Mouse (Mus musculus): ENCODE results near the gene Fgfr2.
"Not testable (repeated sequence)": the region's sequence is repeated elsewhere in the genome, so short reads cannot be mapped to it uniquely, and the experiment has no call there.

Gene Fgfr2

DNA sequence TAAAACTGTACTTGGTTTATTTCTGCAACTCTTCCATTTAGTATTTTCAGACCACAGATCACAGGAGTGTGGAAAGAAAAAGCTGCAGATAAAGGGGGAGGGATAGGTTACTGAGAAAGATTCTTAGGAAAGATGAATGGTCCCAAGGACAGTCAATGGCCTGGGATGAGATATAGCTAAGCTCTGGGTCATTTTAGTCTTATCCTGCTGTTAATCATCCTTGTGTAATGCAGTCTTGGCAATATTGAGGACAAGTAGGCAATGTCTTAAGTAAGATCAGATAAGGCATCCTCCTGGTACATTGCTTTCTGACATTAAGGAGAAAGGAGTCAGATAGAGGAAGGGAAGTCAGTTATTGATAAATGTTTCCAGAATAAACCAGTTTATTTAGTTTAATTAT is 1705.5 kb downstream of the Fgfr2 start:
- DNase-seq (ENCODE audit: low spot score): no peak

DNA sequence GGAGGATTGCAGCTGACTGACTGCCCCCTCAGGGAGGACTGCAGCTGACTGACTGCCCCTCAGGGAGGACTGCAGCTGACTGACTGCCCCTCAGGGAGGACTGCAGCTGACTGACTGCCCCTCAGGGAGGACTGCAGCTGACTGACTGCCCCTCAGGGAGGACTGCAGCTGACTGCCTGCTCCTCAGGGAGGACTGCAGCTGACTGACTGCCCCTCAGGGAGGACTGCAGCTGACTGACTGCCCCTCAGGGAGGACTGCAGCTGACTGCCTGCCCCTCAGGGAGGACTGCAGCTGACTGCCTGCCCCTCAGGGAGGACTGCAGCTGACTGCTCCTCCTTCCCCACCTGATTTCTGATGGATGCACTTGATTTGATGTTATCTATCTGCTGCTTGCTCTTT is 1706.4 kb downstream of the Fgfr2 start:
- not testable (repeated sequence) for DNase-seq (ENCODE audit: low spot score)

DNA sequence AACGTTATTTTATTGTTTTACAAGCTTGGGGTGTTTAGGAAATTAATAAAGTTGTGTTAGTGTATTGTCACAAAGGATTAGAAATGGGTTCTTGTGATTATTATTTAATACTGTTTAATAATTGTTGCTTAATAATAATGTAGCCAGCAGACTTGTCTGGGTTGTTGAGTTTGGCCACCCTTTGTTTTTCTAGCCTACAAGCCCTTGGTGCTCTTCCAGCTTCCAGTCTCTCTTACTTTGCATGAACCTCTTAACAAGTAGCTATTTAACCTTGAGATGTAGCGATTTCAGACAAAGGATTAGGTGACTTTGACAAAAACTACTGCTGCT is 1711.2 kb downstream of the Fgfr2 start:
- no peak for DNase-seq (ENCODE audit: low spot score)

DNA sequence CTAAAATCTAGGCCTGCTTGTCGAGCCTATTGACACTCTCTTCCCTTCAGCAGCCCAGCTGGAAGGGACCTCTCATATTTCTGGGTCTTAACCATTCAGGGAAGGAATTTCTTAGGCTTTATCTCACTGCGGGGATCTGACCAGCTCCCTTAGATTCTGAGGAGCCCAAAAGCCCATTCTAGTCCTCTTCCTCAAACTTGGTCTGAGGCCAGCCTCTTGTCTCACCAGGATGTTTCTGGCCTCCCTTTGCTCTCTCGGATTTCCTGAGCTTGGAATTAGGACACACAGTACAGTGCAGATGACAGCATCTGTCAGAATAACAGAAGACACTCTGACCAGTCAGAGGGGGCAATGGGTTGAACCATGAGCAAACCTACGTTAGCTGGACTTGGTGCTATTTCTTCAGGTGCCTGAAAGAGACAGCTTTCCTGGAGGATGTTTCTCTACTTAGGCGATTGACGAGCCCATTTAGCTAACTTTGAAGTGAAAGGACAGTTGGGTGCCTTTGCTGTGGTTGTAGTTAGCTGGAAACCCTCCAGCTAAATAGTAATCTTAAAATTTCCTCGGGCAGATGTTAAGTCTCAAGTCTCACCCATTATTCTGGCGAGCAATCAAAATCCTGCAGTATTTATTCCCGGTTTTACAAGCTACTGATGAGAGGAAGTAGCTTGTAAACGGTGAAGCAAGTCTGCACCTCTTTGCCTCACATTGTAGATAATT is 1711.8 kb downstream of the Fgfr2 start:
- DNase-seq (ENCODE audit: low spot score): no peak

DNA sequence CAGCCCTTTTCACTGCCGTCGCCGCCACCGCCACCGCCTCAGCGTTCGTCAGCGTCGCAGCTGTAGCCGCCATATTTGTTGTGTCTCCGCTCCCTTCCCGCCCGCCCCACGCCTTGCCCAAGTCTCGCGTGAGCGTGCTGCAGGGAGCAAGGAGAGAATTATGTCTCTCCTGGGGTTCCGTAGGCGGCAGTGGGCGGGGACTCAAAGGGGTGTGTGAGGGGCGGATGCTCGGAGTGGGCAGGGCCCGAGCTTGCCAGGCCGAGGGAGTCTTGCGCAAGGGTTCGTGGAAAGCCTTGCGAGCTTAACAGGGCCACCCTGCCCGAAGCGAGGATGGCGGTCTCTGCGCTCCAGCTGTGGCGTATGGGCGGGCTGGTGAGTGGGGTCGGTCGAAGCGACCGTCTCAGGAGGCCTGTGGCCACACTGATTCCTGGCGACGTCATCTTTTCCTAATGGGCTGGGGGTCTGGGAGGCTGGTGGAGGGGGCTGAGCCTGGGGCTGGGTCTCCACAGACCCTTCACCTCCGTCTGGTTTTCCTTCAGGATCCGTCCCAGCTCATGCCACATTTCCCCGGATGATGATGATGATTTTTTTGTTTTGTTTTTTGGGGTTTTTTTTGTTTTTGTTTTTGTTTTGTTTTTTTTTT is 1712.6 kb downstream of the Fgfr2 start, which contains the start of the genes Ikzf5 and Acadsb:
TSS of gene Ikzf5 (minus strand) at position 106 of the 643 bp plus-strand sequence.
TSS of gene Acadsb (plus strand) at position 186 of the 643 bp plus-strand sequence.
- DNase-seq (ENCODE audit: low spot score): peak; percentile 99

DNA sequence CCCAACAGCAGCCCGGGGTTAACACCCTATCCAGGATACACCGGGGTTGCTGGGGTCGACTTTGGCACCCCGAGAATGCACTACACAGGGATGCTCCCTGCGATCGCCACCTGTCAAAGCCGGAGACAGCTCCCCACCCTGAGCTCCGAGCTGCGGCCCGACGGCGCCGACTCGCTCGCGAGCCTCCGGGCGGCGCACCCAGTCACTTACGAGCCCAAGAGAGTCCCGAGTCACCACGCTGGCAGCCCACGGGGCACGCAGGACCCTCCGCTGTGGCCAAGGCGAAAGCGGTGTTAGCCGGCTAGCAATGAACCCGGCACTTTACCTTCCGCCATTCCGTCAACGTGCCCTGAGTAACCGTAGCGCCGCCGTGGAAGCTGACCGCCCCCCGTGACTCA is 1713.2 kb downstream of the Fgfr2 start:
- DNase-seq (ENCODE audit: low spot score): no peak

DNA sequence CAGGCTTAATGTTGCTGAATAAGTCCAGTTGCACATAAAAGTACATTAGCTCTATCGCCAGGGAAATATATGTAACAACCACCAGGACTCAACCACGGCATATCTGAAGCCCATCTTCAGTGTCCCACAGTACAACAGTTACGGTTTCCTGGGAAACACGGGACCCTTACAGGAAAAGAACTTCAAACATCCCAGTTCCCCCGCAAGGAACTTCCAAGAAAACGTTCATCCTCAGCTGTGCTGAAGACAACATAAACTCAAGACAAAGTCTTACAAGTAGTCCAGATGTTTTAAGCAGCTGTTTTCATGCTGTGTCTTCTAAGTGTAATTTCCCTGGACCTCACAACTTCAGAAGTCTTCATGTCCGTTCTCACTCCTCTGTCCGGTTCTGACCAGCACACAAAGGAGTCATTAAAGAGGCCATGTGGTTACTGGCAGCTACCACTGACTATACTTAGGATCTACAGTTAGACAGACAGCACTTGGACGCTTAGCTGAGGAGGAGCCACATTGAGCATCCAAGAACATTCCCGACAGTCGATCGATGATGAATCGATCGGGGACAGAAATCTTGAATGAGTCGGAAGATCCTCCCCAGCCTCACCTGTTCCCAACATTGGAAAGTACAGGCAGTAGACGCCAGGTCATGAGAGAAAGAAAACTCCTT is 1713.7 kb downstream of the Fgfr2 start:
- DNase-seq (ENCODE audit: low spot score): no peak

DNA sequence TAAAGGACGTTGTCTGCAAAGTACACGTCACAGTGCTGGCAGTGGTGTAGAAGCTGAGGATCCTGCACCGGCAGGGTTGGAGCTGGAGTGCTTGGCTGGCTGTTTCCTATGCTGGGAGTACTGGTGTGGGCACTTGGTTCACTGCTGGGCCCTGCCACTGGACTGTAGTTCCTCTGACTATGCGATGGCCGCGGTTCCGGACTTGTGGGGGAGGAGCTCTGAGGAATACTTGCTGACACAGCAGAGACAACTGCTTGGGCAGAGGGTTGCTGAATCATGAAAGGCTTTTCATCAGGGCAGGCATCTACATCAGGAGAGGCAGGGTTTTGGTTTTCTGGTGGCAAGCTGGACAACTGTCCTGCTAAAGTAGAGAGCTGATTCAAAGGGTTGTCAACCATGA is 1731.4 kb downstream of the Fgfr2 start:
- not testable (repeated sequence) for DNase-seq (ENCODE audit: low spot score)

DNA sequence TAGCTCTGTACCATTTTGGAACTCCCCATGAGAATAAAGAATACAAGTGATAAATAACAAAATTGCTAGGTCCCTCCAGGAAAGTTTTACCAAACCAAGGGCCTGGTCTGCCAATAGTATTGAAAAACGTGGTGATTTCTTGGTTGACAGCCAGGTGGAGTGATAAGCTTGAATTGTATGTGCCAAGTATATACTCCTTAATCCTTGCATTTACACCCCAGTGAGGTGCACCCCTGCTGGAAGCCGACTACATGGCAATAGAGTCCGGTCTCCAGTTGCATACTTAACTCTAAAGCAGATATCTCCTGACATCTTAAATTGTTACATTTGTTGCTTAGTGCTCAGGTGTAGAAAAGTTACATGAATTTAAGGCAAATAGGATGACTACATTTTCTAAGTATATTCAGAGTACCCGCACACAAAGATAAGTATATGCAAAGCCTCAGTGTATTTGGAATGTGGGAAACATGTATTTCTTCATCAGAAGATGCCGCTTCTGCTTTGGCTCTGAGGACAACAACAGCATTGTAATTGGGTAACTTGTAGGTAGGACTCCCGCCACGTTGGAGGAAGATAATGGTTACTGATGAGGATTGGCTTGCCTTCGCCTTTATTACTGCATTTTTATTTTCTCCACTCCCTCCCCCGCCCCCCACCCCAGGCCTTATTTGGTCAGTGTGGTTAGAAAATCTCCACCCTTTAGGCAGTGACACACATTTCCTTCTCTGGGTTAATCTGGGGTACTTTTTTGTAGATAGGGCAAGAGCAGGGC is 1751.1 kb downstream of the Fgfr2 start:
- DNase-seq (ENCODE audit: low spot score): no peak

DNA sequence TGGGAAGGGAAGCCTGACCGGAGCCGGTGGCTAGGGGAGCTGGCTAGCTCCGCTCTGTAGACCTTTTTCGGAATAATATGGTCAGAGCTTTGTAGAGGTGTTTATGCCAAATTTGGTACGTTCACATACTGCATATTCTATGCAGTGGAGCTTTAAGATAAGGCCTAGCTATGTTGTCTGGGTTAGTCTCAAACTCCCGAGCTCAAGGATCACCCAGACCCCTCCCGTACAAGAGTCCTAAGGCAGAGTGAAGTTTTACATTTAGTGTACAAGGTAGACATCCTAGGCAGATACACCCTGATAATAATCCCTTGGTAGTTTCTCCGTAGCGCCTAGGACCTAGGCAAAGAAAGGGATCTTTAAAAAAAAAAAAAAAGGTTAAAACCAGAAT is 1751.7 kb downstream of the Fgfr2 start:
- no peak for DNase-seq (ENCODE audit: low spot score)

DNA sequence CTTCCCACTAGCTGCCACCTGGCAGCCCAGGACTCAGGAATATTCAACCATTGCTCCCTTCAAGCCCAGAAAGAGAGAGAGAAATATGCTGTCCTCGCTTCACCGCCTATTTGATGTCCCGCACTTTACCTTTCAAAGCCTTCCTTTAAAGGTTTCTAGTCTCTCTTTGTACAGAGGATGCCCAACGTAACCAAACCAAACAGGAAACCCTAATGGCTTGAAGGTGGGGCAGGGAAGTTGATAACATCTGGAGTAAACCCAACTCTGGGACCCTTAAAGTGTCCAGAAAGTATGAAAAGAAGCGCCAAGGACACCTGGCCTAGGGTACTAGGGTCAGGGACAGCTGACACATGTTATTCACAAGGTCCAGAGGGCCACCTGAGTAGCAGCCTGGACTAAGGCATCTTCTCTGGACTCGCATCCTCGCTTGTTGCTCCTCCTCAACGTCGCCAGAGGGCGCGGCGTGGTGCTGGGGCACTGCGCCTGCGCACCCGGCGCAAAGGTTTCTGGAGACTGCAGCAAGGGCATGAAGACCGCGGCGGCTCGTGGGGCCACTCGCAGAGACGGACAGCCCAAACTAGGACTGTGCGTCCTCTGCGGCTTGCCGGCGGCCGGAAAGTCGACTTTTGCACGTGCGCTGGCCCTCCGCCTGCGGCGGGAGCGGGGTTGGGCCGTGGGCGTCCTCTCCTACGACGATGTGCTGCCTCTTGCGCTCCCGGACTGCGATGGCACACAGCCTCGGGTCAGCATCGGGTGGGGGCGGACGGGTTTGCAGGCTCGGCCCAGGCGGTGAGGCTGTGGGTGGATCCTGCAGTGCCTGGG is 1752.3 kb downstream of the Fgfr2 start, which contains the start of gene Pstk:
TSS of gene Pstk (plus strand) at position 494 of the 822 bp plus-strand sequence.
- peak; percentile 90 for DNase-seq (ENCODE audit: low spot score)

DNA sequence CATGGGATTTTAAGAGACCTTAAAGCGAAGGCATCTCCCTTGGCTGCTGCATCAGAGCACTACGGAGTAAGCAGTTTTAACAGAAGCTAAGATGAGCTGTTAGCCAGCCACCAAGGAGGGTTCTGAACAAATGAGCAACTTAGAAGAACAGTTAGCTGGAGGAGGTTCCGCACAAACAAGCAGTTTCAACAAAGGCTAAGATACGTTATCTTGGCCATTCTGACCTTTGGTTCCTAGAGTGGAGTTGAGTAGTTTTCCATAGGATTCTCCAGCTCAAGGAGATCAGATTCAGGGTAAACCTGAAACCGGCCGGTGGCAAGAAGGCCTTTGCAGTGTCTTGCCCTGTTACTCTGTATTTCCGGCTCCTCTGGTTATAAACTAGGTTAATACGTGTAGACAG is 1759.0 kb downstream of the Fgfr2 start:
- DNase-seq (ENCODE audit: low spot score): no peak

DNA sequence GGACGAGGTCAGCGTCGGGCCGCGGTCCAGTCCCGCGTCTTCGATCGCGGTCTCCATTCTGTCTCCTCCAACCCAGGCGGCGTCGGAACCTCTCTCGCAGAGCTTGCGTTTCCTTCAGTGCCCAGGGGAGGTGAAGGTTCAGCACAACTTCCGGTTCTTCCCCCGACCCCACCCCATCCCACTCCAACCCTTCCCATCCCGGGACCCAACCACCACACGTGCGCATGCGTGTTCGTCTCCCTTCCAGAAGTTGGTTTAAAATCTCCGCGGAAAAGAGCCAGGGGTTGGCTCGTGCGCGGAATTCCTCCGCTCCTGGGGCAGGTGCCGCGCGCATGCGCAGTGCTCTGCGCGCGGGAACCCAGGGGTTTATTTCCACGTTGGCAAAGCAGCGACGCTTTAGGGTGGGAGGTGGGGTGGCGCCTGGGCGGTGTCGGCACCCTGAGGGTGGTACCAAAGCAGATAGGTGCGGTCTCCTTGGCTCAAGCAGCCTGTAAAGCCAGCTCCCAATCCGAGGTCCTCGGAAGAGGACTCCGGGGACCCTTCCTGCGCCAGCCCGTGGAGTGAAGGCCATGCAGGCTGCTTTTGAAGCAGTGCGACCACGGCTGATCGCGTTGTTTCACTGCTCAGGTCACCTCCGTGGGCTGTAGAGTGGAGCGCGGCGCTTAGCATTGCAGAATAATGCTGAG is 1760.4 kb downstream of the Fgfr2 start, which contains the start of gene 2310057M21Rik:
TSS of gene 2310057M21Rik (minus strand) at position 145 of the 686 bp plus-strand sequence.
- DNase-seq (ENCODE audit: low spot score): peak; percentile 95

DNA sequence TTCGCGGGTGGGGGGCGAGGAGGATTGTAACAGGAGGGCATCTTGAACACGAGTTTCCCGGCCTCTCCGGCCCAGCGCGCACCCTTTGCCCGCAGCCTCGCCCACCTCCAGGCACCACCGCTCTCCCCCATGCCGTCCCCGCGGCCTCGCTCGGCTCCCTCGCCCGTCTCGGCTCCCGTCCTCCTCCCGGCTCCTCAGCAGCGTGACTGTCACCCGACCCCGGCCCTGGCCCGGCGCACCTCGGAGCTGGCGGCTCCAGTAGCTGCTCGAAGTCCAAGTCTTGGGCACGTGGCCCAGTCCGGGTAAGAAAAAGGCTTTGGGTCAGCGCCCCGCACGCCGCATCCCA is 1760.9 kb downstream of the Fgfr2 start:
- no peak for DNase-seq (ENCODE audit: low spot score)

DNA sequence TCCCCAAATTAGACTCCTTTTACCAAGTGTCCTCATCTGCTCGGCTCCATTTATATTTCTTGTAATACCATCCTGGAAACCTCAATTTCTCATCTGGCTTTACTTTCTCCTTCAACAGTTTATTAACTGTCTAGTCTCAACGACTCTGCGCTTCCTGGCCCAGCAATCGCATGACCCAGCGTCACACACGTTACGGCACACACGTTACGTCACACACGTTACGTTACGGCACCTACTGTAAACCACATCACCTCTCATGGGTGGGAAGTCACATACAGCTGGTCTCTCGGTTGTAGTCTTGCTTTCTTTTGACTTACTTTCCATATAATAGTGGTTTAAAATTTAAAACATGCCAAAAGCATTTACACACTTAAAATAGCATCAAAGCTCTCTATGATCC is 1767.0 kb downstream of the Fgfr2 start:
- no peak for DNase-seq (ENCODE audit: low spot score)

DNA sequence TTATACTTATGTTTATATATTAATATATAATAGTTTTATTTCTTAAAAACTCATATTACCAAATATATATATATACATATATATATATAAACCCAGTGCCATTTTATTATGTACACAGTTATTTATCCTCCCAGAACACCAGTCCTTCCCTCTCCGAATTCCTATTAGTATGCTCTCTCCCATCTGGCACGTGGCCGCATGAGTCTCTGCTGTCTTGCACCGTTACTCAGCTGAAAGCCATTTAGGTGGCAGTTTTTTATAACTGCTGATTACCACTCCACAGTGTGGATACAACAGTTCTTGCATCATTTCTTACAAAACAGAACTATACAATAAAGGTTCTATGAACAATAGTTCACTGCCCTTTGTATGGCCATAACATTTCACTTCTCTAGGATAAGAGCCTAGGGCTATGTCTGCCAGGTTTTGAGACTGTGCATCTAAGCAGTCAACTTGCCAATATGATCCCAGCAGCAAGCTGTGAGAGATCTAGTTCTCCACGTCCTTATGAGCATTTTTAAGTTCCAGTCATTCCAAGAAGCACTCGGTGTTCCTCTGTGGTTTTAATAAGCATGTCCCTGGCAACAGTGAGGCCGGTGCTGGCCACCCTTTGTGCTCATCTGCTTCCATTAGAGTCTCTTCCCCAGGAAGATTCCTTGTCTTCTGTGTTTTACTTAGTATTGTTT is 1777.2 kb downstream of the Fgfr2 start:
- no peak for DNase-seq (ENCODE audit: low spot score)

DNA sequence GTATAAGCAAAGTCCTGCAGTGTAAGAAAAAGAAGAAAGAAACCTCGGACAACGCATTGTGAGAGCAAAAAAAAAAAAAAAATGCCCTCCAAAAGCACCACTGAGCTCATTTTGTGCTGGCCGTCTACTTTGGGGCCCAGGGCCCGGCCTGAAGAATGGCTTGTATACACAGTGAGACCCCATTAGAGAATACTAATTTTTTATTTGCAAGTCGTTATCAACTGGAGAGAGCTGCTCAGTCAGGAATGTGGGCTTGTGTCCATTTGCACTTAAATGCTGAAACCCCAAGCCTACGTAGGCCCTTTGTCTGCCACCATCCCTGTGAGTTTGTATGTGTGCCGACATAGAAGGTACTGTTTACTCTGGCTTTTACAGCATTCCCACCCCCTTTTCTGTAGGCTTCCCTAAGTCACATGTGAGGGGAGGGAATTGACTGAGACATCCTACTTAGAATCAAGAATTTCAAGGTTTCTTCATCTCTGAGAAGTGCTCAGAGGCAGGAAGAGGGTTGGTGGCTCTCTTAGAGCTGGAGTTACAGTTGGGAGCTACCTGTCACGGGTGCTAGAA is 1785.6 kb downstream of the Fgfr2 start:
- no peak for DNase-seq (ENCODE audit: low spot score)

DNA sequence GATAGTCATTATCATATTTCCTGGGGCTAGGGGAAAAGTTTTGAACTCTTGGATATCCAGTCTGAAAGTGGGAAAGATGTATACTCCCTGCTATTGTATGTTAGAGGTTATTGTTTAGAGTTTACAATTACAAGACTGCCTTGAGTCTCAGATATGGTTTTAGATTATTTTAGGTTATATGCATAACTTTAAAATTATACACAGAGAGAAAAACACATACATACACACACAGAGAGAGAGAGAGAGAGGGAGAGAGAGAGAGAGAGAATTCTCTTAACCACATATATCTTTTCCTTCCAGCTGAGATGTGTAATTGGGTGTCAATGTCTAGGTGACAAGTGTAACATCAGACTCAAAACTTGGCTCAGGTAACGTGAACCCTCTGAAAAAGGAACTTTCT is 1789.6 kb downstream of the Fgfr2 start, which contains the start of gene Fam24a:
TSS of gene Fam24a (plus strand) at position 301 of the 400 bp plus-strand sequence.
- no peak for DNase-seq (ENCODE audit: low spot score)

DNA sequence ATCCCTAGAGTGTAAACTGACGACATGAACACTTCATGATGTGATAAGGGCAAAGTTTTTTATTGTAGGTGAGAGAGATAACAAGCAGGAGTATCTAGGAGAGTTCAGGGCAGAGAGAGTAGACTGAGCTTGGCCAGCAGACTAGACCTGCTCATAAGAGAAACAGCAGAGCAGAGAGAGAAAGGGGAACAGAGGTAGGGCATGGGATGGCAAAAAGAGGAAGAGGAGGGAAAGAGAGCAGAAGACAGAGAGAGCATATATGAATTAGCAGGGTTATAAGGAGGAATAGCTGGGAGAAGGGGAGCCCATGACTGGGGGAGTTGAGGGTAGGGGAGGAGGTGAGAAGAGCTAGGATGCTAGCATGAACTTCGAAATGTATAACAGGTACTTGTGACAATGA is 1791.5 kb downstream of the Fgfr2 start:
- no peak for DNase-seq (ENCODE audit: low spot score)

DNA sequence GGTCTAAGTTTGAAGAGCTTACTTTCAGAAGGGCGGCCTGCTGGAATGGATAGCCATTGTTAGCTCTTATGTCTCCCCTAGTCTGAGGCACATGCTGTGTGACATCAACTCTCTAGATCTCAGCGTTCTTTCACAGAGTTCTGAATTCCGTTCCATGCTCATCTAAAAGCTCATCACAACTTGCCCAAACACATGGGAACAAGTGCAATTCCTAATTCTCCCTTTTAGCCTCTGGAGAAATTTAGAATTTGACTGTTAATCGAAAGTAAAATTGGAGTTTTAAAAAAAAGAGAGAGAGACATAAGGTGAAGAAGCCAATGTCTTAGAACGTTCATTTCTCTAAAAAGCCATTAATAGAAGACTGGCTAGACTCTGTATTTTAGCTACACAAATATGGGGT is 1793.7 kb downstream of the Fgfr2 start, which contains the start of gene Fam24b:
TSS of gene Fam24b (minus strand) at position 101 of the 400 bp plus-strand sequence.
- no peak for DNase-seq (ENCODE audit: low spot score)

All from layer of hippocampus, adult 11-12 months (tissue).